Mouse (Mus musculus) left cerebral cortex, adult 9 months (tissue): Measurements from ENCODE around the gene Dennd2c.

Experiments used
- DNase-seq, 2 experiments: peaks; one replicate each; pipeline ENCODE4 v3.0.0; 2022; ENCODE audit warnings: low spot score in 2 of 2

Dennd2c gene

DNA sequence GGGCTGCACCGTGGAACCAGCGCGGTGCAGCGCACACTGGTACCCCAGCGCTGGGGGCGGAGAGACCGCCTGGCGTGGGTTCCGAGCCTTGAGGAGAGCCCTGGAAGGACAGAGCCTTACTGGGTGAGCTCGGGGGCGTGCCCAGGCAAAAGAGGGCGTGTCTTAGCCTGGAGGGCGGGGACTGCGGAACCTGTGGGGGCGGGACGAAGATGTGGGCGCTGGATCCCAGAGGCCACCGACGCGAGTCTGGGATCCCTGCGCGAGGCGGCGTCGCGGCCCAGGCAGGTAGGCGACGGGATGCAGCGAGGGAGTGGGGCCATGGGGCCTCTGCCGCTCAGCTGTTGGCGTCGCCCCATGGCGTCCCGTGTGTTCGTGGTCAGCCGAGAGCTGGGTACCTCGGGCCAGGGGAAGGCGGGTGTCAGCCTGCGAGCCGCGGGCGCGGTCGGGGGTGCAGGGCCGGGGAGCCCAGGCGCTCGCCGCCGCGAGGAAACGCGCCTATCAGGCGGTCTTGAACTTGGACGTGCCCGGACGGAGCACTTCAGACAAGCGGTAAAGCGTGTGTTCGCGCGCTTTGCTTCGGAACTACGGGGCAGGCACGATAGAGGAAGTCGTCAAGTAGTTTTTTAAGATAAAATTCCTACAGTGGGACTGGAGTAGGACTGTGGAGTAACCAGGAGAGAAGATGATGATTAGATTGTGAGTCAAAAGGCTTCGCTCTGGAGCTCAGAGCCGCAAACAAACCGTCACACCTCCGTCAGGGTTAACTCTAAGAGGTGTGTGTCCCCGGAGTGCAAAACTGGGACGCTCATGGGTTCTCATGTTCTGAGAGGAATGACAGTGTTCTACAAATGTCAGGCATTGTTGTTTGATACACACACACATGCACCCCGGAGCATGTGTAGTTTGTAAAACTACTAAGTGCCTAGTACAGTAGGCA is at the start of gene Dennd2c:
Dennd2c (plus strand) TSS at position 151 of the 937 bp plus-strand sequence.
- peak; percentile 19 to 69 for DNase-seq

DNA sequence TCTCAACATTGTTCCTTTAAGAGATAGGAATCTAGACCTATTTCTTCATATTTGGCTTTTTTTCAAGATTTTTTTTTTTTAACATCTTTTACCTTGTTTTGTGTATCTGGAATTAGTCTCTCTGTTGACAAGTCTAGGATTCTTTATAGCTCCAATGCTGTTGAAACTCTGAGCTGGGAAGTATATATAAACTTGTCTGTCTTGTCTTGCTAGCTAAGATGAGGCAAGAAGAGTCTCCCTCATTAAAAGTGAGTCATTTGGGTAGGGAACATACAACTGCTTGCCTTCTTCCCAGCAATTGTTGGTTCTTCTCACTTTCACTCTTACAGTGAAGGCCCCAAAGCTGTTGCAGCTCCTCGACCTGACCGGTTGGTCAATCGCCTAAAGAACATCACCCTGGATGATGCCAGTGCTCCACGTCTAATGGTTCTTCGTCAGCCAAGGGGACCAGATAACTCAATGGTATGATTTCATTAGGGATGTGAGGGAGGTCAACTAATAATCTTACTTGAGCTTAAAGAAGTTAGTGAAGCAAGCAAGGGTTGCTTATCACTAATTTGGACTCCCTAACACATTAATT is 46.3 kb upstream of the Dennd2c start:
- DNase-seq = no peak

DNA sequence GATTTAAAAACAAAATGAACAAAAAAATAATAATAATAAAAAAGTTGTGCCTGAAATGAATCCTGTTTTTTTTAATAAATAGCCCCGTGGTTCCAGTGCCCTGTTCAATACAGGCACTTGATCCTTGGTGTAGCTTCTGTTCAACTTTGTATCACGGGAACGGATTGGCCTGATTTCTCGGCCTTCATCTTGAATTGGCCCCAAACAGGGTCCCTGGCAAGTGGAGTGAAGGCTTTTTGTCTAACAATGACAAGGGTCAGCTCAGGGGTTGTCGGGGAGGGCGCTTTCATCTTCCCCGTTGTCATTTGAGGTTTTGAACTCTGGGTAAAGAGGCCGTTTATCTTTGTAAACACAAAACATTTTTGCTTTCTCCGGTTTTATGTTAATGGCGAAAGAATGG is 44.7 kb upstream of the Dennd2c start:
- no peak for DNase-seq

DNA sequence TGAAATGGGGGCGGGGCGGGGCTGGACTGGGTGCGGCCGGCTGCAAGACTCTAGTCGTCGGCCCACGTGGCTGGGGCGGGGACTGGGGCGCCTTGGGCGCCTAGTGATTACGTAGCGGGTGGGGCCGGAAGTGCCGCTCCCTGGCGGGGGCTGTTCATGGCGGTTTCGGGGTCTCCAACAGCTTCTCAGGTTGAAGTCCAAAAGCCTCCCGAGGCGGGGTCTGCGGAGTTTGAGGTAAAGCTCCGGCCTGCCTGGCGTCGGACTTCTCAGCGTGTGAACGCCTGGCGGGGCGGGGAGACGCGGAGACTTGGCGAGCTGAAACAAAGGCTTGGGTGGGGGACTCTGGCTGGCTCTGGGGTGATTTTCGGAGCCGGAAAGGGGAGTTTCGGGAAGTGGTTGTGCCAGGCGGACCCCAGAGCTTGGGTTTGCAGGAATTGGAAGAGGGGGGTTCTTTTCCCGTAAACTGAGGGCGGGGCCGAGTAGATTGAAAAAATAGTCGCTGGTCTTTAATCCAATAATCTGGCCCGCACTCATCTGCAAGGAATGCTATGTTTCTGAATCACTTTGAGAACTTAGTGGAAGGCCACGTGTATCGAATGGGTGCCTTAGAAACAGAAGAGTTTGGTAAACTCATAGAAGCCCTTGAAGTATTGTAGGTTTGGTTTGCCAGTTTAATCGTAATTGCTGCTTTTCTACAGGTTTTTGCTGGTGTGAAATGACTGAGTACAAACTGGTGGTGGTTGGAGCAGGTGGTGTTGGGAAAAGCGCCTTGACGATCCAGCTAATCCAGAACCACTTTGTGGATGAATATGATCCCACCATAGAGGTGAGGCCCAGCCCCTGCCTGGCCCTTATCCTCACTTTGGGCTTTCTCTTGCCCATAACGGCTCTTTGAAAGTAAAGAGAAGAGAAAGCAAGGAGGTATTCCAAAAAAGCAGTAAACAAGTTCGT is 43.9 kb upstream of the Dennd2c start, which contains the start of gene Nras:
Nras (plus strand) TSS at position 79 of the 951 bp plus-strand sequence.
- peak; percentile 69 to 89 for DNase-seq

DNA sequence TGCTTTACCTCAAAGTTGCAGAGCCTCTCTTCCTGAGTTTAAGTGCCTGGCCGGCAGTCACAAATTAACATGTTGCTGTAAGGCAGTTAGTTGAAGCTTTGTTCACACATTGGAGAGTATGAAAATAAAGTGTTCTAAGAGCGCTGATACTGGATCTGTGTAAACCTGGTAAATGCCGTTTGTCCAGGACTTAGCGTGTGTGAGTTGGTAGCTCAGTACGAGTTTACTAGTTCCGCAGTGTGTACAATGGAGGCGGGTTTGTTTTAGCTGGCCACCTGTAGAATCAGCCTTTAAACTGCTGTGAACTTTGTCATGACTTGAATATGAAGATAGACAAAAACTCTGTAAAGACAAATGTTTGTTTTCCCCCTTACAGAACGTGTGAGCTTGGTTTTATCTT is 35.5 kb upstream of the Dennd2c start:
- no peak for DNase-seq

DNA sequence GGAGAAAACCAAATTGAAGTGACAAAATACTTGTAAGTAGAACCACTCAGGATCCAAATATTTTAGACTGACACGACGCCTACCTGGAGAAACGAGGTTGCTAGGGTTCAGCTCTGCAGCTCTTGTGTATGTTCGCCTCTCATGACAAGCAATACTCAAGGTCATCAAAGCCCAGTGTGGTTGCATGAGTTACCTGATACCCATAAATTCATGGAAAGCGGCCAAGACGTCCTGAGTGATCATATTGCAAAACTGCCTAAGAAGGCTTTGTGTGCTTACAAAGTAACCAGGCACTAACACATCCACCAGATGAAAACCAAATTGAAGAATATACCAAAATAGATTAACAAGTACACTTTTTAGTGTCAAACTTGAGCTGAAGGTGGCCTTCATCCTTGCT is 33.4 kb upstream of the Dennd2c start:
- DNase-seq = no peak

DNA sequence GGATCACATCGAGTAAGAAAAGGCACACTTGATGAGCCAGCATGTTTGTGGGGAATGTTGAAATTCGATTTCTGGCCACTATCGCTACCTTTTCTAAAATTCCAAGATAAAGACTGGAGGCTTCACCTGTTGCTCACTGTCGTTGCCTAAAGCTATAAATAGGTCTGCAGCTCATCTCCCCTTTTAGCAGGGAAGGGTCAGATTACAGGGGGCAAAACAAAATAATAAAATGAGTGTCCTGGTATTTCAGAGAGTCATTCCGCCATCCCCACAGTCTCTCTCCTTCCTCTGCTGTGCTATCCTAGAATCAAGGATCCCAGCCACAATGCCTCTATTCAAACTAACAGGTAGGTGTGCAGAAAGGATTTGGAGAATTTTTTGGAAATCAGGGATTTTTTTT is 28.6 kb upstream of the Dennd2c start, which contains the start of gene Ampd1:
Ampd1 (plus strand) TSS at position 244 of the 400 bp plus-strand sequence.
- DNase-seq = no peak

DNA sequence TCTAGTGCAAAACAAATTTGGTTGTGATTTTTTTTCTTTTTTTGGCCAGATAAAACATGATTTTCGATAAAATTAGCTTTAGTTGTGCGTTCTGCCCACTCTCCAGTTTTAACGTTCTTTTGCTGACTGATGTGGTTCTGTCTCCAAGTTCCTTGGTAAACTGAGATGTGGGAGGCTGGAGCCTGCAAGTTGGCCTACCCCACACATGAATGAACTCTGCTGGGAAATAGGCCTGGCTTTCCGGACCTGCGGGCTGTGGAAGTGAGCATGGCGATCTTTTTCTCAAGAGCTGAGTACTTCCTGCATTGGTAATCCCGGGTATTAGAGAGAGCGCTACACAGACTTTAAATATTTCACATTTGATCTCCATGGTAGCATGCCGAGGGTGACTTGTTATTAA is 26.5 kb upstream of the Dennd2c start:
- no peak for DNase-seq

DNA sequence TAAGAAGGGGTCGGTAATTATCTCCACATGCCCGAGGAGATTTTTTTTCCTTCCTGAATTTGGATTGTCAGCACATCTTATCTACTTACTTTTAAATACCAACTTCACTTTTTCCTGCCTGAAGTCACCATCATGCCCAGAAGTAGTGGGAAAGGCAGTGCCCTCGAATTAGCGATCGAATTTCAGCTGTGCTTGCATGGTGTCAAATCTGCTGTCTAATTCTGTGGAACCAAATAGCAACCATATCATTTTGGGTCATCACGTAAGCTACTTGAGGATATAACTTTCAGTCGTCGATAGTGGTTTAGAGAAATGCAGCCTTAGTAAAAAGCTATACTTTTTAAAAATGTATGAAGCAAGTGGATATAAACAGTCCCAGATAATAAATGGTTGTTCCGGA is 25.9 kb upstream of the Dennd2c start:
- DNase-seq = no peak

DNA sequence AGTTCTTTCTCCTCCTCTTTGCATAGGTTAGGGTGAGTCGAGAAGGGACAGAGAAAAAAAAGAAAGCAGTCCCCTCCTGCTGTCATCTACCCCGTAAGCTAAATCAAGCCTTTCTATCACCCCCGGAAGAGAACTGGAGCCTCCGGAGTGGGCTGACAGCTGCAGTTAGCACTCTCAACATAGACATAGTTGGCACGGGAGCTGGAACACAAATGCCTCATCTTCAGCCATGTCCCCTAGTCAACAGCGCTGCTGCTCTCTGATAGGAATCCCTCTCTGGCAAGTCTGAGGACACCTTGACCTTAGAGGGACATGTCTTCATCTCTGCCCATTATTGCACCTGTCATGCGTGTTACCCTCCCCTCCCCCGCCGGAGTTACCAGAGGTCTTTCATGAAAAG is 23.1 kb upstream of the Dennd2c start:
- no peak for DNase-seq

DNA sequence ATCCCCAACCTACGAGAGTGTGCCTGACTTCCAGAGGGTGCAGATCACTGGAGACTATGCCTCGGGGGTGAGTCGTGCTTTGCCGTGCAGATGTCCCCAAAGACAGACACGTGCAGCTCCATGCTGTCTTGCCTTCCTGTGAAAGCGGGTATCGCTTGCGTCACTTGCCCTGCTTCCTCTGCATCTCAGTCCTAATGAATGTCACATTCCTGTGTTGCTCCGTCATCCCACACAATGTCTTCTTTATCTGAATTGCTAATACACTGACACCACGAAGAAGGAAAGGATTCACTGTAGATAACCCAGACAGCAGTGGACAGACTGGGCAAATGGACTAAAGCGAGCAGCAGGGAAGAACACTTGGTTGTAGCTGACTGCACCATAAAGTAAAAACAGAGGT is 21.4 kb upstream of the Dennd2c start:
- no peak for DNase-seq

DNA sequence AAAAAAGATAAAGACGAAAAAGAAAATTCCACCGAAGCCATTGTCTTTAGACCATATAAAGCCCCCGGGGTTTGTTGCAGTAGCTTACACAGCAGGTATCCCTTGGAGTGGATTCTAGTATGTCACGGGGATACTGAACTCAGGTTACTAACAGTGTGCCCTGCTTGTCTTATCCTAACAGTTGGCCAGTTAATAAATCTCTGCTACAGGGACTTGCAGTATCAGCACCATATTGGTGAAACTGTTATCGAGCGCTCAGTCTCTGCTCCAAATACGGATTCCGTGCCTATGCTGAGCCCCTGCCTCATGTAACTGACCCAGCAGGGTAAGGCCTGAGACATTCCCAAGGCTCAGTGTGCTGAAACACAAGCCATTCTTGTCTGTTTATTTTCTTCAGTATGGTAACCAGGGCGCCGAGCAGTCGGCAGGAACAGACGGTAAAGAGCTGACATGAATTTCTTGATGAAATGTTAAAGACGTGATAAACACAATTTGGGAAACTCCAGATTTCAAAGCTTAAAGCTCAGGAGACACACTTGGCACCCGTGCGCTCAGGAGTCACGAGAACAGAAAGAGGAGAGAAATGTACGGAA is 20.4 kb upstream of the Dennd2c start:
- DNase-seq = no peak

DNA sequence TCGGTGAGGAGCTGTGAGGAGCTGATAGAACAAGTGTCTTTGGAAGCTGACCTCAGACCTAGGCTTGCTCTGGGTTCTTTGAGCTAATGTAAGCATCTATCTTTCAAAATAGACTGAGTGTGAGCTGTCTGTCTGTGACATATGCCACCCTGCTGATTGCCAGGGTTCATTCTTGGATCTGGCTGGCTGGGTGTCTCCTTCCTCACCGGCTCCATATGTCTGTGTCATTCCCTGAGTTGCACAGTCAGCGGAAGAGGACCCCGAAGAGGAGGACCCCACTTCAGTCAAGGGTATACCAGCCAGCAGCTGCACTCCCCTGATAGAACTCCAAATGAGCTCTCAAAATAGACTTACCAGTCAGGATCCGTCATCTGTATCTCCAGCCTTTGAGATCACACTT is 19.6 kb upstream of the Dennd2c start:
- no peak for DNase-seq

DNA sequence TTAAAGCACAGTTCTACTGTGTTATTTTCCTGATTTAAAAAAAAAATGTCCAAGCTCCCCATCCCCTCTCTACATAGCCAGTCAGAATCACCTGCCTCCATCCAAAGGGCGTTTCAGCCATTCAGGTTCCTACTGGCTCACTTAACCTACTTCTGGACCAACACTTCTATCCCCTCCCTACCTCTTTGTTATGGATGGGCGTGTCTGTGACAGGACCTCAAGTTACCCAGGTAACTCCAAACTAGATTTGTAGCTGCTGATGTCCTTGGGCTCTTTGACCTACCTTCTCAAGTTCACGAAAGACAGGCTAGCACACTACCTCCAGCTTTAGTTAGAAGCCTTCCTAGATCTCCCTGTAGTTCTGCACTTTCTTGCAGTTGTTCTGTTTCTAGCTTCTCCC is 16.4 kb upstream of the Dennd2c start:
- DNase-seq = no peak

DNA sequence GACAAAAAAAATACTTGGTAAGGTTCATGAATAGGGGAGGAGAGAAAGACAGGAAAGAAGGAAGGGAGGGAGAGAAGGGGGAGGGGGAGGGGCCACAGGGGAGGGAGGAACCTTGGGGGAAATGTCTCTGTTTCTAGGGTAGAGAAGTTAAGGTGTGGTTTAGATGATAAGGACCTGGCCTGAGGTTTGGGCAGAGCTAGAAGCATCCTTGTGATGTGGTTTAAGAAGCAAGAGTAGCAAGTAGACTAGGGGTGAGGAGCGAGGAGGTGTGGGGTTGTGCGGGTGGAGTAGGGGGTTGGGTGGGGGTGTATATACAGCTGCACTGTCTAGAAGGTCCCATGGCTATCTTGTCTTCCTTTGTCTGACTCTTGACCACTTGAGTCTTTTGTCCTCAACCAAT is 10.7 kb upstream of the Dennd2c start:
- DNase-seq = no peak

DNA sequence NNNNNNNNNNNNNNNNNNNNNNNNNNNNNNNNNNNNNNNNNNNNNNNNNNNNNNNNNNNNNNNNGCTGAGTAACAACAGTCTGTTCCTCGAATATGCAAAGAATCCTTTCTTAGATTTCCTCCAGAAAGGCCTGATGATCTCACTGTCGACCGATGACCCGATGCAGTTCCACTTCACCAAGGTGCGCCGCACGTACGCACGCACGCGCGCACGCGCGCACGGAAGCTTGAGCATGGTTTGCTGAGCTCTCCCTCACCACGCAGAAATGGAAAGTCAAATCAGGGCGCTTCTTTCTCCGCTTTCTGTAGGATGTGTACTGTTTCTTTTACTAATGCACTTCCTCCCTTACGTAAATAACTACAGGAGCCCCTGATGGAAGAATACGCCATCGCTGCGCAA is 3.7 kb upstream of the Dennd2c start:
- no peak for DNase-seq

DNA sequence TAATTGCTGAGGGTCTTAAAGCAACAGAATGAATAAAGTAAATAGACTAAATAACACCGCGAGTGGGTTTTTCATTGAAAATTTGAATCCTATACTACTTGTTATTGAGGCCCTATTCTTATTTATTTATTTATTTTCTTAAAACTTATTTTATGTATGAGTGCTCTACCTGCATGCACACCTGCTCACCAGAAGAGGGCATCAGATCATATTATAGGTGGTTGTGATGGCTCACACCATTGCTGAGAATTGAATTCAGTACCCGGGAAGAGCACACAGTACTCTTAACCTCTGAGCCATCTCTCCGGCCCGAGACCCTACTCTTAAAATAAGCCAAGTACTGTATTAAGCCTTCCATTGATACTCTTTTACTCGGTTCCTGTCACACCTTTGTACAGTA is 2.7 kb upstream of the Dennd2c start:
- DNase-seq = no peak

DNA sequence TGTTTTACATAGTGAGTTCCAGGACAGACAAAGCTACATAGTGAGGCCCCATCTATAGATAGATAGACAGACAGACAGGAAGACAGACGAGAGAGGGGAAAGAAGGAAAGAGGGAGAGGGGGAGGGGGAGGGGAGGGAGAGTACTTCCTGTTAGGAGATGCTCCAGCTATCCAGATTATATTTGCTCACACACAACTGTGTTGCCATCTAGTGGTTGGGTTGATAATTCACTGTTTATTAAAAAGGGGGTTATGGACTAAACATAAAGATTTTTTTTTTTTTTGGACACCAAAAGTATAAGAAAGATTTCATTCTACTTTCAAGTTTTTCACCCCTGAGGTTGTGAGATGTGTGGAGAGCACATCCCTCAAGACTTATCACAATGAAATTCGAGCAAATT is 1.7 kb upstream of the Dennd2c start:
- DNase-seq = no peak

DNA sequence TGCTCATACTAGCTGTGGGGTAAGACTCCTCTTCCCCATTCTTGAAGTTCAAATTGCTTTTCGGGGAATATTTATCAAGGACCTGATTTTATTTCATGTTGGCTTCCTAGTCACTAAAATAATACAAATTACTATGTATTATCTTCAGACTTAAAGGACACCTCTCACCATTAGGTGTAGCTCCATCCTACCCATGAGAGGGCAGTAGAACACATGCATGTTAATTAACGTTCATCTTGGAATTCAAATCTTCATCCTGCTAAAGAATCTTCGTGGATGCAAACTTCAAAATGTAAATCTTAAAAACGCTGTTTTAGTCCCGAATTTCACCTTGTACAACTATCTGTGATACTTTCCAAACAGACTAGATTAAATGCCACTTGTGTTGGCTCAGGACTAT is 1.2 kb upstream of the Dennd2c start:
- no peak for DNase-seq

DNA sequence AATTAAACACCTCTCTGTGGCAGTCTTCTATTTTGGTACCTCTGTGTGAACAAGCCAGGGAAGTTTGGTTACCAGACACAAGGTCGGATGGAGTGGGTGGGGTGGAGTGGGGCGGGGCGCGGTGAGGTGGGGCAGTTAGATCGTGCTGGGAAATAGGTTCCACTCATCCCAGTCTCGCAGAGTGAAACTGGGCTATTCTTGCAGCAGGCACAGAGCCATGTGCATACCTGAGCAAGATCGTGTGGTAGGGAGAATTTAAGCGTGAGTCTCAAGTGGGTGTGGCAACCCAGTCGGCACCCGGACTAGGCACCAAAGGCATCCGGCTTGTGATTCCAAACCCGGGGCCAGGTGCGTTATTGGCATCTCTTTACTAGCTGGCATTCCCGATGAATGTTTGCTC is 495 bp upstream of the Dennd2c start:
- no peak for DNase-seq

DNA sequence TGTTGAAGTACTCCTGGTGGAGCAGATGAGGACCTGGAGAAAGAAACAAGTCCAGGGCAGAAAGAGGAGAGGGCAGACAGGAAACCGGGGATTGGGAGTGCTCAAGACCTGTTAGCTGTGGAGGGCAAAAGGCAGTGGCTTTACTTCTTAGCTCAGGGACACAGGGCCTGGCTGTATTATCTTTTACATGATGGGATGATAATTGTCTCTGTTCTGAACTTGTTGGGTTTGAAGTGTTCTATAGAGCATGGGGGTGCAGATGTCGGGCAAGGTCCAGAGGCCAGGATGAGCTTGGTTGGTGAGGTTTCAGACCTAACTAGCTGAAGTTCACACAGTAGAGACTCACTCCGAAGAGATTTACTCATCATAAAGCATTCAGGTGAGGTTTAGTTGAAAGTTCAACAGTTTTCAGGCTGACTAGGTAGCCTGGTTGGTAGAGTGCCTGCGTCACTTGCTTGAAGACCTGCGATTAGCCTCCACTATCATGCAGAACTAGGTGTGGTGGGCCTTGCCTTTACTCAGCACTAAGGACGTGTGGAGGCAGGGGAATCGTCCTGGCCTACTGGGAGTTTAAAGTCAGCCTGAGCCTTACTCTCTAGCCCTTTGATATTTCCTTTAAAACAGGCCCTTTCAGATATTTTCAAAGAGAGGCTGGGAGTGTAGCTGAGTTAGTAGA is 5.3 kb downstream of the Dennd2c start:
- DNase-seq = no peak
